11 mouse cellular contexts compared by ENCODE assay signal in the genomic region with DNA sequence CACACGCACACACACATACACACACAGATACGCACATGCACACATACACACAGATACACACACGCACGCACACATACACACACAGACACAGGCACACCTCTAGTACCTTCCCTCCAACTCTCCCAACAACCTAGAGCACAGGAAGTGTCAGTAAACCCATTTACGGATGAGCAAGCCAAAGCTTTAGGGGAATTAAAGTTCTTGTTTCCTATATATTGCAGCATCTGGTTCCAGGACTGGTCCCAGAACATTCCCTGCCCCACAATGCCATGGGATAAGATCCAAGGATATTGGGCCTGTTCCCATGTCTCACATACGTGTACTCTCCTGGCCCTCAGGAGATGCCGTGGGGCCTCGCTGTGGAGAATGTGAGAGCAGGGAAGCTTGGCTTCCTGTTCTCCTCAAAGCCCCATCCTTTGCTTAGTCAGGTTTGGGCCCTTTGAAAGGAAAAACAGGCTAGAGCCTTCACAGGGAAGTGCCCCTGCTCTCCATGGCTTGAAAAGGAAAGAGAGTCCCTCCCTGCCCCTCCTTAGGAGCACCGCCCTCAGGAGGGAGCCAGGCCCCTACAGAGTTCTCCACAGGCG.
DNase-seq lines count a peak whose midpoint lies in the region; ATAC-seq and TF ChIP-seq lines count a peak whose summit lies in the region.
"Had no signal": no experiment of that assay in that cellular context is flagged by ENCODE, and none has a peak within 500 bp of the region (broad histone marks: within the 10 kb centered on the region; RNA-seq: fewer than 3 reads in every experiment).

No protein-coding gene starts in this region.

- peak overlapping the region; percentile 40; the same call in 1 of the 2 replicates for H3K9ac ChIP-seq in kidney, embryonic 16.5 days (replicated peaks; ENCODE audit: low read length)
- no peak overlapping the region for H3K9ac ChIP-seq in embryonic facial prominence, embryonic 12.5 days
- no peak overlapping the region for H3K9ac ChIP-seq in liver, embryonic 16.5 days (ENCODE audit: low read depth, low read length)
- H3K9ac ChIP-seq: forebrain, embryonic 13.5 days had no signal

- no peak for ATAC-seq in kidney, embryonic 16.5 days (ENCODE audit: low FRiP score, low TSS enrichment)
- 0 out of 2 replicates have a peak, but pooled peaks have one; percentile 13 for ATAC-seq in embryonic facial prominence, embryonic 12.5 days (ENCODE audit: insufficient number of reproducible peaks, insufficient read depth, low FRiP score, low TSS enrichment)
- no peak for ATAC-seq in liver, embryonic 16.5 days (ENCODE audit: low read depth)
- no peak for ATAC-seq in cerebellum, adult (ENCODE audit: insufficient number of reproducible peaks, low FRiP score, low TSS enrichment)
- ATAC-seq: forebrain, embryonic 13.5 days had no signal

- no peak for TF ChIP-seq POLR2A in bone marrow macrophage, adult 2 months (IDR thresholded peaks at IDR 0.05; ENCODE audit: borderline replicate concordance, low read depth, low read length)

- H3K4me3 ChIP-seq in kidney, embryonic 16.5 days (ENCODE audit: low read length) = no peak overlapping the region
- no peak overlapping the region for H3K4me3 ChIP-seq in bone marrow macrophage, adult 2 months (ENCODE audit: insufficient read depth, low read length)
- no peak overlapping the region for H3K4me3 ChIP-seq in embryonic facial prominence, embryonic 12.5 days
- no peak overlapping the region for H3K4me3 ChIP-seq in liver, embryonic 16.5 days (ENCODE audit: low read depth, low read length)
- H3K4me3 ChIP-seq: forebrain, embryonic 13.5 days had no signal

- no peak overlapping the region for H3K4me2 ChIP-seq in kidney, embryonic 16.5 days (replicated peaks; ENCODE audit: low read depth, low read length)
- H3K4me2 ChIP-seq in embryonic facial prominence, embryonic 12.5 days (replicated peaks) = no peak overlapping the region
- H3K4me2 ChIP-seq in liver, embryonic 16.5 days (ENCODE audit: low read depth, low read length) = no peak overlapping the region
- H3K4me2 ChIP-seq: forebrain, embryonic 13.5 days had no signal

- no peak for DNase-seq in kidney, adult 9 months
- DNase-seq in layer of hippocampus, postnatal 36 days = no peak
- DNase-seq: cerebellum, adult 9-11 months; spleen, adult 18-20 months had no signal

- WGBS in kidney, embryonic 16.5 days = 74% methylated on average over 10 of the region's 10 CpGs
- 73% methylated on average over 10 of the region's 10 CpGs for WGBS in embryonic facial prominence, embryonic 12.5 days
- 76% methylated on average over 9 of the region's 10 CpGs for WGBS in liver, embryonic 16.5 days (ENCODE audit: insufficient replicate concordance)

- no peak for TF ChIP-seq CTCF in bone marrow macrophage, adult 2 months (IDR thresholded peaks at IDR 0.05; ENCODE audit: low read depth, low read length)

- peaks cover 11% of the 10 kb centered on the region for H3K4me1 ChIP-seq in kidney, embryonic 16.5 days (ENCODE audit: insufficient read depth, low read length)
- peaks cover 93% of the 10 kb centered on the region for H3K4me1 ChIP-seq in bone marrow macrophage, adult 2 months (ENCODE audit: control insufficient read depth, insufficient read depth, low read length)
- H3K4me1 ChIP-seq in embryonic facial prominence, embryonic 12.5 days = peaks cover 8% of the 10 kb centered on the region; the same call in 1 of the 2 replicates
- peaks cover 51% of the 10 kb centered on the region for H3K4me1 ChIP-seq in liver, embryonic 16.5 days (ENCODE audit: control insufficient read depth, low read depth, low read length)

- no peaks in the 10 kb centered on the region for H3K27me3 ChIP-seq in kidney, embryonic 16.5 days (ENCODE audit: insufficient read depth, low read length)
- H3K27me3 ChIP-seq in embryonic facial prominence, embryonic 12.5 days = no peaks in the 10 kb centered on the region
- H3K27me3 ChIP-seq in liver, embryonic 16.5 days (ENCODE audit: control insufficient read depth, insufficient read depth, low read depth, low read length) = no peaks in the 10 kb centered on the region
- H3K27me3 ChIP-seq: forebrain, embryonic 13.5 days had no signal

- H3K27ac ChIP-seq in kidney, embryonic 16.5 days (ENCODE audit: low read length) = peak overlapping the region; percentile 73
- H3K27ac ChIP-seq in bone marrow macrophage, adult 2 months (ENCODE audit: insufficient read depth, low read depth, low read length) = peak overlapping the region; percentile 87
- H3K27ac ChIP-seq in embryonic facial prominence, embryonic 12.5 days = peak overlapping the region; percentile 37
- peak overlapping the region; percentile 8; the same call in 1 of the 2 replicates for H3K27ac ChIP-seq in liver, embryonic 16.5 days (ENCODE audit: low read length)
- H3K27ac ChIP-seq: forebrain, embryonic 13.5 days had no signal

- H3K9me3 ChIP-seq in kidney, embryonic 16.5 days (ENCODE audit: low read length) = no peaks in the 10 kb centered on the region
- no peaks in the 10 kb centered on the region for H3K9me3 ChIP-seq in embryonic facial prominence, embryonic 12.5 days
- no peaks in the 10 kb centered on the region for H3K9me3 ChIP-seq in liver, embryonic 16.5 days (replicated peaks; ENCODE audit: control insufficient read depth, low read length)
- H3K9me3 ChIP-seq: forebrain, embryonic 13.5 days; megakaryocyte, embryonic 14.5 days had no signal

- H3K36me3 ChIP-seq in kidney, embryonic 16.5 days (ENCODE audit: insufficient read depth, low read length) = no peaks in the 10 kb centered on the region
- H3K36me3 ChIP-seq in embryonic facial prominence, embryonic 12.5 days = no peaks in the 10 kb centered on the region
- no peaks in the 10 kb centered on the region for H3K36me3 ChIP-seq in liver, embryonic 16.5 days (ENCODE audit: control insufficient read depth, insufficient read depth)

Comparison
In these comparisons a context has a peak if more than half of its experiments do, and no peak if none do; other contexts are left out.
1. H3K27ac ChIP-seq: peak in every context shown above with its lines; median percentile 87 in bone marrow macrophage, adult 2 months; 73 in kidney, embryonic 16.5 days; 37 in embryonic facial prominence, embryonic 12.5 days; 8 in liver, embryonic 16.5 days.